Mouse (Mus musculus): ENCODE results near the gene Cog4. TPM values are rescaled to one million over a fixed set of nuclear protein-coding genes. Genes with fewer than 3 reads are reported as not detected.
"Not testable (repeated sequence)": the region's sequence is repeated elsewhere in the genome, so short reads cannot be mapped to it uniquely, and the experiment has no call there.

The Cog4 gene
- polyA plus RNA-seq, 1 experiment from 2014 or later: 83.8 TPM

GRCm38 (mm10) chr8:110918027-110918426 is 71.6 kb downstream of the Cog4 start:
- no peak overlapping the region for H3K27ac ChIP-seq
- no peaks in the 10 kb centered on the region for H3K36me3 ChIP-seq
- no peak overlapping the region for H3K4me3 ChIP-seq
- H3K9ac ChIP-seq: no peak overlapping the region
- peaks cover 27% of the 10 kb centered on the region for H3K4me1 ChIP-seq
- WGBS: 85% methylated on average over 11 of the region's 11 CpGs
- no peaks in the 10 kb centered on the region for H3K27me3 ChIP-seq
- H3K9me3 ChIP-seq: no peaks in the 10 kb centered on the region
- no peak for ATAC-seq (ENCODE audit: insufficient number of reproducible peaks, insufficient read depth, low FRiP score, low TSS enrichment, low read depth)
- no peak overlapping the region for H3K4me2 ChIP-seq

GRCm38 (mm10) chr8:110918460-110918859 is 72.1 kb downstream of the Cog4 start:
- no peaks in the 10 kb centered on the region for H3K36me3 ChIP-seq
- H3K4me2 ChIP-seq: no peak overlapping the region
- no peak overlapping the region for H3K9ac ChIP-seq
- H3K27ac ChIP-seq: no peak overlapping the region
- H3K4me3 ChIP-seq: no peak overlapping the region
- WGBS: 74% methylated on average over 8 of the region's 8 CpGs
- H3K9me3 ChIP-seq: no peaks in the 10 kb centered on the region
- no peak for ATAC-seq (ENCODE audit: insufficient number of reproducible peaks, insufficient read depth, low FRiP score, low TSS enrichment, low read depth)
- peaks cover 27% of the 10 kb centered on the region for H3K4me1 ChIP-seq
- no peaks in the 10 kb centered on the region for H3K27me3 ChIP-seq

GRCm38 (mm10) chr8:110919341-110920031 is 73.1 kb downstream of the Cog4 start, which contains the start of gene St3gal2:
TSS of gene St3gal2 (plus strand) at chr8:110919922.
- peak within 1 kb of the TSS; percentile 89 for H3K27ac ChIP-seq
- WGBS: 2% methylated on average over 15 of the region's 36 CpGs
- H3K36me3 ChIP-seq: peaks cover 4% of the 10 kb centered on the region; the same call in 1 of the 2 replicates
- H3K4me2 ChIP-seq: peak within 1 kb of the TSS; percentile 95
- H3K9me3 ChIP-seq: no peaks in the 10 kb centered on the region
- H3K4me3 ChIP-seq: peak within 1 kb of the TSS; percentile 85
- peaks cover 27% of the 10 kb centered on the region for H3K4me1 ChIP-seq
- no peaks in the 10 kb centered on the region for H3K27me3 ChIP-seq
- peak within 1 kb of the TSS; percentile 94 for H3K9ac ChIP-seq
- ATAC-seq (ENCODE audit: insufficient number of reproducible peaks, insufficient read depth, low FRiP score, low TSS enrichment, low read depth): peak; percentile 98

- Histone ChIP-seq H3K27ac (peak overlapping the region; percentile 89), H3K27me3 (no peaks in the 10 kb centered on the region), H3K4me3 (peak overlapping the region; percentile 85), H3K9ac (peak overlapping the region; percentile 94), H3K4me1 (peaks cover 27% of the 10 kb centered on the region), H3K4me2 (peak overlapping the region; percentile 95), H3K9me3 (no peaks in the 10 kb centered on the region), H3K36me3 (peaks cover 6% of the 10 kb centered on the region; the same call in 1 of the 2 replicates)
- 2% methylated on average over 27 of the region's 37 CpGs for WGBS
- peak; percentile 45 for ATAC-seq (ENCODE audit: insufficient number of reproducible peaks, insufficient read depth, low FRiP score, low TSS enrichment, low read depth)
These were observed 73.8 kb downstream of the Cog4 start for GRCm38 (mm10) chr8:110920032-110920772.

- Histone ChIP-seq H3K4me3 (peak overlapping the region; percentile 85), H3K4me1 (peaks cover 32% of the 10 kb centered on the region), H3K9ac (peak overlapping the region; percentile 94), H3K27ac (peak overlapping the region; percentile 89), H3K36me3 (peaks cover 6% of the 10 kb centered on the region; the same call in 1 of the 2 replicates), H3K27me3 (no peaks in the 10 kb centered on the region), H3K4me2 (peak overlapping the region; percentile 95), H3K9me3 (no peaks in the 10 kb centered on the region)
- ATAC-seq (ENCODE audit: insufficient number of reproducible peaks, insufficient read depth, low FRiP score, low TSS enrichment, low read depth): no peak
- 12% methylated on average over 3 of the region's 3 CpGs for WGBS
These were observed 74.4 kb downstream of the Cog4 start for GRCm38 (mm10) chr8:110920773-110921277.

- peak overlapping the region; percentile 89 for H3K27ac ChIP-seq
- H3K9ac ChIP-seq: peak overlapping the region; percentile 94
- peak overlapping the region; percentile 85 for H3K4me3 ChIP-seq
- H3K4me2 ChIP-seq: peak overlapping the region; percentile 95
- no peaks in the 10 kb centered on the region for H3K9me3 ChIP-seq
- H3K36me3 ChIP-seq: peaks cover 6% of the 10 kb centered on the region; the same call in 1 of the 2 replicates
- H3K27me3 ChIP-seq: no peaks in the 10 kb centered on the region
- no peak for ATAC-seq (ENCODE audit: insufficient number of reproducible peaks, insufficient read depth, low FRiP score, low TSS enrichment, low read depth)
- peaks cover 36% of the 10 kb centered on the region for H3K4me1 ChIP-seq
- WGBS: 15% methylated on average over 7 of the region's 7 CpGs
These were observed 75.3 kb downstream of the Cog4 start for GRCm38 (mm10) chr8:110921492-110922230.

GRCm38 (mm10) chr8:110925691-110926140 is 79.3 kb downstream of the Cog4 start:
- no peak for ATAC-seq (ENCODE audit: insufficient number of reproducible peaks, insufficient read depth, low FRiP score, low TSS enrichment, low read depth)
- no peak overlapping the region for H3K9ac ChIP-seq
- H3K4me2 ChIP-seq: no peak overlapping the region
- H3K4me1 ChIP-seq: peaks cover 36% of the 10 kb centered on the region
- no peaks in the 10 kb centered on the region for H3K9me3 ChIP-seq
- H3K36me3 ChIP-seq: peaks cover 14% of the 10 kb centered on the region
- H3K4me3 ChIP-seq: no peak overlapping the region
- no peak overlapping the region for H3K27ac ChIP-seq
- 84% methylated on average over 8 of the region's 8 CpGs for WGBS
- no peaks in the 10 kb centered on the region for H3K27me3 ChIP-seq

DNA sequence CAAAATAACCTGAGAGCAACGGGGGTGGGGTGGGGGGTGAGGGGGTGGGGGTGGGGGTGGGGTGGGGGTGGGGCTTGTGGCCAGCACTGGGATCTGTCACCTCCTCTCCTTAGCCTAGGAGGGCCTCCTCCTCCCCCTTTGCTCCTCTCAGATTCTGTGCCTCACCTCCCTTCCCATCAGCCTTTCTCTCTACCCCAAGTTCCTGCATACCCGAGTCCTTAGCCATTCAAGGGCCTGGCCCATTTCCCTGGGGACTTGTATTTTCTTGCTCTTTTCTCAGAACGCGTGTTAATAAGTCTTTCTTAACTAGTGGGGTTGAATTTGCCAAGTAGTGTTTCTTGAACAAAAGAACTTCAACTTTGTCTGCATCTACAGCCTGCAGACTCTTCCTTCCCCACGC is 80.3 kb downstream of the Cog4 start:
- ATAC-seq (ENCODE audit: insufficient number of reproducible peaks, insufficient read depth, low FRiP score, low TSS enrichment, low read depth): no peak
- H3K4me2 ChIP-seq: no peak overlapping the region
- no peak overlapping the region for H3K4me3 ChIP-seq
- H3K27ac ChIP-seq: no peak overlapping the region
- no peak overlapping the region for H3K9ac ChIP-seq
- H3K4me1 ChIP-seq: peaks cover 26% of the 10 kb centered on the region
- H3K9me3 ChIP-seq: no peaks in the 10 kb centered on the region
- H3K36me3 ChIP-seq: peaks cover 24% of the 10 kb centered on the region
- WGBS: 52% methylated on average over 5 of the region's 5 CpGs
- H3K27me3 ChIP-seq: no peaks in the 10 kb centered on the region

GRCm38 (mm10) chr8:110928435-110928834 is 82.0 kb downstream of the Cog4 start:
- no peak overlapping the region for H3K4me3 ChIP-seq
- no peak for ATAC-seq (ENCODE audit: insufficient number of reproducible peaks, insufficient read depth, low FRiP score, low TSS enrichment, low read depth)
- 79% methylated on average over 7 of the region's 7 CpGs for WGBS
- no peak overlapping the region for H3K4me2 ChIP-seq
- no peaks in the 10 kb centered on the region for H3K27me3 ChIP-seq
- peaks cover 21% of the 10 kb centered on the region; the same call in 1 of the 2 replicates for H3K4me1 ChIP-seq
- no peaks in the 10 kb centered on the region for H3K9me3 ChIP-seq
- no peak overlapping the region for H3K27ac ChIP-seq
- 0 out of 2 replicates have a peak overlapping the region, but pooled peaks have one; percentile 7 for H3K9ac ChIP-seq
- peaks cover 27% of the 10 kb centered on the region for H3K36me3 ChIP-seq

DNA sequence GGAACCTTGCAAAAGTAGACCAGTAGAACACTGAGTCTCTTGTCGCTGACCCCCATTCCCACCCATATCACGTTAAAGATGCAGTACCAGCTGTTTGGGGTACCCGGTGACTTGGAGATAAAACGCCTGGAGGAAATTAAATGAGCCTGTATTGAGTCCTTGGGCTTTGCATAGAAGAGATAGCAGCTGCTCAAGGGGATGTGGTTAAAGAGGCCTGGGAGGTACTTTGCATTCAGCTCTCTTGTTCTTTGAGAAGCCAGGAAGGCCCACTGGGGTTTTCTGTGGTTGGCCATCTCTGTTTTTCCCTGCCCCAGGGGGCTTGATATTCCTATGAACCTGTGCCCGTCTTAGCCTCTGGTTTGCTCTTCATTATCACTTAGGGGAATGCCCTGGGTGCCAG is 82.7 kb downstream of the Cog4 start:
- Histone ChIP-seq H3K4me1 (peaks cover 21% of the 10 kb centered on the region; the same call in 1 of the 2 replicates), H3K27me3 (no peaks in the 10 kb centered on the region), H3K9me3 (no peaks in the 10 kb centered on the region), H3K4me2 (no peak overlapping the region), H3K9ac (no peak overlapping the region), H3K27ac (no peak overlapping the region), H3K4me3 (no peak overlapping the region), H3K36me3 (peaks cover 31% of the 10 kb centered on the region)
- WGBS: 58% methylated on average over 5 of the region's 5 CpGs
- ATAC-seq (ENCODE audit: insufficient number of reproducible peaks, insufficient read depth, low FRiP score, low TSS enrichment, low read depth): no peak

- H3K27ac ChIP-seq; H3K4me3 ChIP-seq; H3K4me2 ChIP-seq; H3K27me3 ChIP-seq; H3K9ac ChIP-seq; H3K9me3 ChIP-seq; ATAC-seq (ENCODE audit: insufficient number of reproducible peaks, insufficient read depth, low FRiP score, low TSS enrichment, low read depth): not testable (repeated sequence)
- WGBS: 92% methylated on average over 8 of the region's 8 CpGs
- peaks cover 21% of the 10 kb centered on the region; the same call in 1 of the 2 replicates for H3K4me1 ChIP-seq
- peaks cover 29% of the 10 kb centered on the region for H3K36me3 ChIP-seq
These were observed 83.3 kb downstream of the Cog4 start for GRCm38 (mm10) chr8:110929672-110930071.

All from embryonic facial prominence, embryonic 13.5 days (tissue).